Mouse (Mus musculus): ENCODE measurements at regions not wholly inside any gene's neighbourhood (a gene's known extent, or its start where the extent isn't known, plus 50 kb on each side); places are given as distances from the start of the nearest gene placed in this dataset.

- 75% methylated on average over 3 of the region's 3 CpGs for WGBS
- Histone ChIP-seq H3K36me3 (ENCODE audit: control insufficient read depth, insufficient read depth, low read length) (no peaks in the 10 kb centered on the region), H3K4me3 (ENCODE audit: low read depth, low read length) (no peak overlapping the region), H3K27ac (ENCODE audit: insufficient read depth, low read depth, low read length) (no peak overlapping the region), H3K27me3 (ENCODE audit: control insufficient read depth, insufficient read depth, low read length) (no peaks in the 10 kb centered on the region), H3K4me1 (ENCODE audit: control insufficient read depth, insufficient read depth, insufficient read length, low read length) (no peaks in the 10 kb centered on the region)
- TF ChIP-seq CTCF (IDR thresholded peaks at IDR 0.05; ENCODE audit: extremely low read depth, insufficient read length, insufficient replicate concordance, low read depth, low read length) (no peak), POLR2A (IDR thresholded peaks at IDR 0.05; ENCODE audit: low read depth, low read length) (no peak)
Observed at GRCm38 (mm10) chr8:89426969-89427368, 383.0 kb upstream of the Sall1 start.

GRCm38 (mm10) chr8:89415287-89415686 is 371.3 kb upstream of the Sall1 start:
- H3K36me3 ChIP-seq (ENCODE audit: control insufficient read depth, insufficient read depth, low read length) = no peaks in the 10 kb centered on the region
- no peaks in the 10 kb centered on the region for H3K4me1 ChIP-seq (ENCODE audit: control insufficient read depth, insufficient read depth, insufficient read length, low read length)
- H3K4me3 ChIP-seq (ENCODE audit: low read depth, low read length) = no peak overlapping the region
- TF ChIP-seq CTCF (IDR thresholded peaks at IDR 0.05; ENCODE audit: extremely low read depth, insufficient read length, insufficient replicate concordance, low read depth, low read length) = no peak
- no peak for TF ChIP-seq POLR2A (IDR thresholded peaks at IDR 0.05; ENCODE audit: low read depth, low read length)
- H3K27me3 ChIP-seq (ENCODE audit: control insufficient read depth, insufficient read depth, low read length) = no peaks in the 10 kb centered on the region
- WGBS = 89% methylated on average over 2 of the region's 2 CpGs
- no peak overlapping the region for H3K27ac ChIP-seq (ENCODE audit: insufficient read depth, low read depth, low read length)

GRCm38 (mm10) chr8:89412500-89412899 is 368.5 kb upstream of the Sall1 start:
- Histone ChIP-seq H3K36me3 (ENCODE audit: control insufficient read depth, insufficient read depth, low read length) (no peaks in the 10 kb centered on the region), H3K4me1 (ENCODE audit: control insufficient read depth, insufficient read depth, insufficient read length, low read length) (no peaks in the 10 kb centered on the region), H3K27ac (ENCODE audit: insufficient read depth, low read depth, low read length) (no peak overlapping the region), H3K27me3 (ENCODE audit: control insufficient read depth, insufficient read depth, low read length) (no peaks in the 10 kb centered on the region), H3K4me3 (ENCODE audit: low read depth, low read length) (no peak overlapping the region)
- TF ChIP-seq CTCF (IDR thresholded peaks at IDR 0.05; ENCODE audit: extremely low read depth, insufficient read length, insufficient replicate concordance, low read depth, low read length) = no peak
- TF ChIP-seq POLR2A (IDR thresholded peaks at IDR 0.05; ENCODE audit: low read depth, low read length) = no peak
- 77% methylated on average over 8 of the region's 8 CpGs for WGBS

GRCm38 (mm10) chr8:89412046-89412445 is 368.1 kb upstream of the Sall1 start:
- no peak for TF ChIP-seq POLR2A (IDR thresholded peaks at IDR 0.05; ENCODE audit: low read depth, low read length)
- no peak for TF ChIP-seq CTCF (IDR thresholded peaks at IDR 0.05; ENCODE audit: extremely low read depth, insufficient read length, insufficient replicate concordance, low read depth, low read length)
- no peaks in the 10 kb centered on the region for H3K27me3 ChIP-seq (ENCODE audit: control insufficient read depth, insufficient read depth, low read length)
- no peak overlapping the region for H3K4me3 ChIP-seq (ENCODE audit: low read depth, low read length)
- no peaks in the 10 kb centered on the region for H3K36me3 ChIP-seq (ENCODE audit: control insufficient read depth, insufficient read depth, low read length)
- H3K4me1 ChIP-seq (ENCODE audit: control insufficient read depth, insufficient read depth, insufficient read length, low read length) = no peaks in the 10 kb centered on the region
- H3K27ac ChIP-seq (ENCODE audit: insufficient read depth, low read depth, low read length) = no peak overlapping the region
- 38% methylated on average over 7 of the region's 7 CpGs for WGBS

GRCm38 (mm10) chr8:89406688-89407087 is 362.7 kb upstream of the Sall1 start:
- Histone ChIP-seq H3K27me3 (ENCODE audit: control insufficient read depth, insufficient read depth, low read length) (no peaks in the 10 kb centered on the region), H3K4me3 (ENCODE audit: low read depth, low read length) (no peak overlapping the region), H3K4me1 (ENCODE audit: control insufficient read depth, insufficient read depth, insufficient read length, low read length) (no peaks in the 10 kb centered on the region), H3K27ac (ENCODE audit: insufficient read depth, low read depth, low read length) (no peak overlapping the region), H3K36me3 (ENCODE audit: control insufficient read depth, insufficient read depth, low read length) (no peaks in the 10 kb centered on the region)
- 33% methylated on average over 5 of the region's 5 CpGs for WGBS
- TF ChIP-seq POLR2A (IDR thresholded peaks at IDR 0.05; ENCODE audit: low read depth, low read length) = no peak
- no peak for TF ChIP-seq CTCF (IDR thresholded peaks at IDR 0.05; ENCODE audit: extremely low read depth, insufficient read length, insufficient replicate concordance, low read depth, low read length)

GRCm38 (mm10) chr8:89404287-89404686 is 360.3 kb upstream of the Sall1 start:
- H3K36me3 ChIP-seq (ENCODE audit: control insufficient read depth, insufficient read depth, low read length) = no peaks in the 10 kb centered on the region
- no peak overlapping the region for H3K27ac ChIP-seq (ENCODE audit: insufficient read depth, low read depth, low read length)
- no peaks in the 10 kb centered on the region for H3K27me3 ChIP-seq (ENCODE audit: control insufficient read depth, insufficient read depth, low read length)
- no peaks in the 10 kb centered on the region for H3K4me1 ChIP-seq (ENCODE audit: control insufficient read depth, insufficient read depth, insufficient read length, low read length)
- H3K4me3 ChIP-seq (ENCODE audit: low read depth, low read length) = no peak overlapping the region
- TF ChIP-seq POLR2A (IDR thresholded peaks at IDR 0.05; ENCODE audit: low read depth, low read length) = no peak
- 77% methylated on average over 3 of the region's 3 CpGs for WGBS

GRCm38 (mm10) chr8:89396673-89397072 is 352.7 kb upstream of the Sall1 start:
- Histone ChIP-seq H3K36me3 (ENCODE audit: control insufficient read depth, insufficient read depth, low read length) (no peaks in the 10 kb centered on the region), H3K4me1 (ENCODE audit: control insufficient read depth, insufficient read depth, insufficient read length, low read length) (peaks cover 3% of the 10 kb centered on the region; the same call in 1 of the 2 replicates)

GRCm38 (mm10) chr8:89392749-89393148 is 348.8 kb upstream of the Sall1 start:
- Histone ChIP-seq H3K27me3 (ENCODE audit: control insufficient read depth, insufficient read depth, low read length) (no peaks in the 10 kb centered on the region), H3K36me3 (ENCODE audit: control insufficient read depth, insufficient read depth, low read length) (no peaks in the 10 kb centered on the region), H3K27ac (ENCODE audit: insufficient read depth, low read depth, low read length) (no peak overlapping the region), H3K4me1 (ENCODE audit: control insufficient read depth, insufficient read depth, insufficient read length, low read length) (peaks cover 11% of the 10 kb centered on the region; the same call in 1 of the 2 replicates), H3K4me3 (ENCODE audit: low read depth, low read length) (no peak overlapping the region)
- TF ChIP-seq CTCF (IDR thresholded peaks at IDR 0.05; ENCODE audit: extremely low read depth, insufficient read length, insufficient replicate concordance, low read depth, low read length) = no peak
- no peak for TF ChIP-seq POLR2A (IDR thresholded peaks at IDR 0.05; ENCODE audit: low read depth, low read length)
- 75% methylated on average over 6 of the region's 6 CpGs for WGBS

More at GRCm38 (mm10) chr8:89396673-89397072, 352.7 kb upstream of the Sall1 start:
- TF ChIP-seq CTCF (IDR thresholded peaks at IDR 0.05; ENCODE audit: extremely low read depth, insufficient read length, insufficient replicate concordance, low read depth, low read length) (no peak), POLR2A (IDR thresholded peaks at IDR 0.05; ENCODE audit: low read depth, low read length) (no peak)
- H3K4me3 ChIP-seq (ENCODE audit: low read depth, low read length) = no peak overlapping the region
- H3K27me3 ChIP-seq (ENCODE audit: control insufficient read depth, insufficient read depth, low read length) = no peaks in the 10 kb centered on the region
- H3K27ac ChIP-seq (ENCODE audit: insufficient read depth, low read depth, low read length) = no peak overlapping the region

Measured in small intestine, adult 2 months (tissue).